8 mouse cellular contexts compared by ENCODE assay signal in genomic region chr10:62340991-62341390, GRCm38 (mm10). TPM values are rescaled to one million over a fixed set of nuclear protein-coding genes. Genes with fewer than 3 reads are reported as not detected.
DNase-seq lines count a peak whose midpoint lies in the region; ATAC-seq and TF ChIP-seq lines count a peak whose summit lies in the region.

No protein-coding gene starts in this region.

- WGBS in heart, embryonic 12.5 days = 25% methylated on average over 3 of the region's 3 CpGs
- WGBS in heart, postnatal 0 days = 15% methylated on average over 3 of the region's 3 CpGs
- 15% methylated on average over 3 of the region's 3 CpGs for WGBS in liver, postnatal 0 days (ENCODE audit: insufficient replicate concordance)

- H3K36me3 ChIP-seq in heart, embryonic 12.5 days = no peaks in the 10 kb centered on the region
- H3K36me3 ChIP-seq in G1E (replicated peaks) = peaks cover 23% of the 10 kb centered on the region
- no peaks in the 10 kb centered on the region for H3K36me3 ChIP-seq in heart, postnatal 0 days (replicated peaks; ENCODE audit: control insufficient read depth, insufficient read depth, low read length)
- H3K36me3 ChIP-seq in liver, postnatal 0 days (replicated peaks; ENCODE audit: insufficient read depth, low read length) = no peaks in the 10 kb centered on the region

- no peak for DNase-seq in heart, postnatal 36 days
- no peak for DNase-seq in G1E (ENCODE audit: low spot score)
- no peak for DNase-seq in heart, postnatal 0 days (ENCODE audit: low spot score)
- DNase-seq in liver, postnatal 0 days = no peak
- DNase-seq in yolk sac, embryonic 10.5 days (ENCODE audit: low spot score) = no peak
- DNase-seq in embryo, embryonic 9.5 days (ENCODE audit: extremely low spot score) = no peak
- DNase-seq in thymus, postnatal 4 days = no peak

- no peak for ATAC-seq in heart, embryonic 12.5 days (ENCODE audit: insufficient number of reproducible peaks, low FRiP score)
- no peak for ATAC-seq in G1E (ENCODE audit: extremely low read depth, insufficient number of reproducible peaks, low FRiP score, poor library complexity, severe bottlenecking)
- ATAC-seq in heart, postnatal 0 days (ENCODE audit: insufficient read depth, low read depth) = no peak
- no peak for ATAC-seq in liver, postnatal 0 days

- peak overlapping the region; percentile 75 for H3K9ac ChIP-seq in heart, embryonic 12.5 days
- peak overlapping the region; percentile 69 for H3K9ac ChIP-seq in heart, postnatal 0 days (replicated peaks; ENCODE audit: low read depth, low read length)
- H3K9ac ChIP-seq in liver, postnatal 0 days (replicated peaks) = peak overlapping the region; percentile 70

- intact Hi-C loops in heart, postnatal 36 days (cut with DNase I) = loop anchor here (2.0 to 10.0 kb wide), 2 partner anchors 66 to 144 kb away; partner anchors contain the start of gene Vps26a

- peak overlapping the region; percentile 77 for H3K4me2 ChIP-seq in heart, embryonic 12.5 days
- H3K4me2 ChIP-seq in heart, postnatal 0 days (ENCODE audit: low read depth, low read length) = peak overlapping the region; percentile 83
- peak overlapping the region; percentile 93 for H3K4me2 ChIP-seq in liver, postnatal 0 days (ENCODE audit: low read depth, low read length)

- peak overlapping the region; percentile 86 for H3K4me3 ChIP-seq in heart, embryonic 12.5 days
- peak overlapping the region; percentile 77 for H3K4me3 ChIP-seq in G1E (ENCODE audit: low read depth, low read length)
- peak overlapping the region; percentile 72 for H3K4me3 ChIP-seq in heart, postnatal 0 days (ENCODE audit: low read depth, low read length)
- peak overlapping the region; percentile 85 for H3K4me3 ChIP-seq in liver, postnatal 0 days (ENCODE audit: low read depth, low read length)

- H3K4me1 ChIP-seq in heart, embryonic 12.5 days (replicated peaks) = peaks cover 55% of the 10 kb centered on the region
- H3K4me1 ChIP-seq in G1E (ENCODE audit: insufficient read depth, low read depth, low read length) = peaks cover 71% of the 10 kb centered on the region
- peaks cover 34% of the 10 kb centered on the region for H3K4me1 ChIP-seq in heart, postnatal 0 days (ENCODE audit: control insufficient read depth, insufficient read depth)
- peaks cover 50% of the 10 kb centered on the region for H3K4me1 ChIP-seq in liver, postnatal 0 days (ENCODE audit: insufficient read depth)

- H3K27me3 ChIP-seq in heart, embryonic 12.5 days (replicated peaks) = no peaks in the 10 kb centered on the region
- H3K27me3 ChIP-seq in G1E (ENCODE audit: insufficient read depth, low read length) = no peaks in the 10 kb centered on the region
- H3K27me3 ChIP-seq in heart, postnatal 0 days (ENCODE audit: control insufficient read depth, insufficient read depth, low read length) = no peaks in the 10 kb centered on the region
- no peaks in the 10 kb centered on the region for H3K27me3 ChIP-seq in liver, postnatal 0 days (ENCODE audit: insufficient read depth, low read length)

- no peaks in the 10 kb centered on the region for H3K9me3 ChIP-seq in heart, embryonic 12.5 days (replicated peaks)
- H3K9me3 ChIP-seq in G1E (replicated peaks) = no peaks in the 10 kb centered on the region
- H3K9me3 ChIP-seq in heart, postnatal 0 days (replicated peaks; ENCODE audit: control insufficient read depth, low read length) = no peaks in the 10 kb centered on the region
- H3K9me3 ChIP-seq in liver, postnatal 0 days (ENCODE audit: low read length) = no peaks in the 10 kb centered on the region

- peak overlapping the region; percentile 95 for H3K27ac ChIP-seq in heart, embryonic 12.5 days (ENCODE audit: poor library complexity, severe bottlenecking)
- peak overlapping the region; percentile 88 for H3K27ac ChIP-seq in heart, postnatal 0 days (ENCODE audit: low read depth)
- peak overlapping the region; percentile 92 for H3K27ac ChIP-seq in liver, postnatal 0 days (ENCODE audit: low read depth)

- TF ChIP-seq CTCF in G1E (IDR thresholded peaks at IDR 0.05; ENCODE audit: low read depth, low read length) = no peak
- TF ChIP-seq CTCF in heart, postnatal 0 days (IDR thresholded peaks at IDR 0.05; ENCODE audit: low read depth) = no peak
- TF ChIP-seq CTCF in liver, postnatal 0 days (IDR thresholded peaks at IDR 0.05; ENCODE audit: low read depth) = no peak

- TF ChIP-seq EP300 in heart, postnatal 0 days (IDR thresholded peaks at IDR 0.05; ENCODE audit: low read depth) = no peak
- TF ChIP-seq EP300 in liver, postnatal 0 days (IDR thresholded peaks at IDR 0.05; ENCODE audit: low read depth) = no peak

RNA-seq across cellular contexts. Expression of gene Hk1, which starts 38.7 kb away (rescaled TPM):
- polyA plus RNA-seq in heart, embryonic 12.5 days (2016; fragmentation: Nextera tagmentation; extraction: Ambion mirVana) = 215 and 227 TPM in 2 replicates
- total RNA-seq in heart, postnatal 36 days (2021) = 100 to 1,000 TPM in 1 of 2 experiments, 10 to 100 TPM in 1; 99.7 to 113 TPM
- total RNA-seq in G1E (2014; fragmentation: Nextera tagmentation) = 116 and 119 TPM in 2 replicates
- 205 and 245 TPM in 2 replicates for total RNA-seq in G1E (2017)
- 444 and 447 TPM in 2 replicates for polyA plus RNA-seq in G1E (2012)
- total RNA-seq in heart, postnatal 0 days (2014; rRNA removed; ENCODE audit: low replicate concordance) = 100.0 and 140 TPM in 2 replicates
- polyA plus RNA-seq in heart, postnatal 0 days (2015; fragmentation: Nextera tagmentation; extraction: Ambion mirVana) = 128 and 148 TPM in 2 replicates
- 22.1 and 30.7 TPM in 2 replicates for polyA plus RNA-seq in liver, postnatal 0 days (2015; fragmentation: Nextera tagmentation; extraction: Ambion mirVana)
